Mouse (Mus musculus): ENCODE data around the gene Psmd5. TPM values are rescaled to one million over a fixed set of nuclear protein-coding genes. Genes with fewer than 3 reads are reported as not detected.

Psmd5 gene
- polyA plus RNA-seq (2016; fragmentation: Nextera tagmentation; extraction: Ambion mirVana), result 104 TPM in 2 replicates

- ATAC-seq (ENCODE audit: insufficient number of reproducible peaks, insufficient read depth, low FRiP score, low TSS enrichment, low read depth), result no peak
- Histone ChIP-seq H3K9ac (replicated peaks) (0 out of 2 replicates have a peak within 1 kb of the TSS, but pooled peaks have one; percentile 12), H3K4me3 (replicated peaks) (peak within 1 kb of the TSS; percentile 28), H3K27me3 (peaks cover 56% of the 10 kb centered on the region), H3K4me1 (replicated peaks) (peaks cover 13% of the 10 kb centered on the region), H3K9me3 (no peaks in the 10 kb centered on the region), H3K36me3 (no peaks in the 10 kb centered on the region), H3K27ac (no peak within 1 kb of the TSS), H3K4me2 (peak within 1 kb of the TSS; percentile 46)
- WGBS, result 12% methylated on average over 8 of the region's 8 CpGs
These were observed at the start of gene Psmd5 for GRCm38 (mm10) chr2:34874816-34875345. Gene Psmd5, minus strand, starts transcription at chr2:34874968.

GRCm38 (mm10) chr2:34922729-34923128 is 48.0 kb upstream of the Psmd5 start:
- H3K9me3 ChIP-seq, result no peaks in the 10 kb centered on the region
- no peak overlapping the region for H3K4me3 ChIP-seq (replicated peaks)
- 14% methylated on average over 2 of the region's 2 CpGs for WGBS
- no peak overlapping the region for H3K27ac ChIP-seq
- H3K27me3 ChIP-seq, result peaks cover 49% of the 10 kb centered on the region
- no peak overlapping the region for H3K4me2 ChIP-seq
- H3K9ac ChIP-seq (replicated peaks), result no peak overlapping the region
- H3K36me3 ChIP-seq, result no peaks in the 10 kb centered on the region
- no peak for ATAC-seq (ENCODE audit: insufficient number of reproducible peaks, insufficient read depth, low FRiP score, low TSS enrichment, low read depth)
- H3K4me1 ChIP-seq (replicated peaks), result peaks cover 14% of the 10 kb centered on the region

DNA sequence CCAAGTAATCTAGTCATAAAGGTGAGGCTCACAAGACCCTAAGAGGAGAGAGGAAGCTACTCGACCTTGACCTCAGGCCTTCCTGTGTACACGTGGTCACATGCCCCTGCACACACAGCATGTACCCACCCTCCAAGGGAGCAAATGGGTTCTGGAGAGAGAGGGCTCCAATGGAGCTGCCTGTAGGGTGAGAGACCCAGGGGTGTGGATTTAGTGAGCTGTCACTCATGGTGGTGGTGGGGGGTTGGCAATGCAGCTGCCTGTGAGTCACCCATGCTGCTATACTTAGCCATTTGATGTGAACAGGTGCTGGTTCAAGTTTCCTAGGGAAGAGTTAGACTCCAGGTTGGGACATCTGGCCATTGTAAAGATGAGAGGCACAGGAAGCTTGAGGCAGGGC is 45.4 kb upstream of the Psmd5 start:
- Histone ChIP-seq H3K27me3 (peaks cover 66% of the 10 kb centered on the region), H3K9me3 (0 out of 2 replicates have a peak, but pooled peaks cover 3% of the 10 kb centered on the region), H3K27ac (no peak overlapping the region), H3K4me1 (replicated peaks) (peaks cover 4% of the 10 kb centered on the region; the same call in 1 of the 2 replicates), H3K9ac (replicated peaks) (no peak overlapping the region), H3K4me2 (no peak overlapping the region), H3K4me3 (replicated peaks) (no peak overlapping the region), H3K36me3 (no peaks in the 10 kb centered on the region)
- WGBS, result 39% methylated on average over 2 of the region's 2 CpGs
- no peak for ATAC-seq (ENCODE audit: insufficient number of reproducible peaks, insufficient read depth, low FRiP score, low TSS enrichment, low read depth)

DNA sequence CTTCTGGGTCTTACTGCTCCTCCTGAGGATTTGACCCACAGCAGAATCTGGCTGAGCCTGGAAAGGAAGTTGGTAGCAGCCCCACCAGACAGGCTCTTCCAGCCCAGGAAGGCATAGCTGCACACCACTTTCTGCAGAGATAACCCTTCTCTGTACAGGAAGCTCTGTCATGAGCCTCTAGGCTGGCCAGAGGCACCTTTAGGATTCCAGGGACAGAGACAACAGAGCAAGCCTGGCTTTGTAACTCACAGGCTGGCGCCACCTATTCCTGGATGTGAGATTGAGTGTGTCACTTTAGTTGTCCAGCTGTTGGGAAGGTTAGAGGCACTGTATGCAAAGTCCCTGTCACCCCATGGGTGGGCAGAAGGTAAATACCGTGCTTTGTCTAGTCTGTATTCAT is 40.3 kb upstream of the Psmd5 start:
- Histone ChIP-seq H3K9ac (replicated peaks) (no peak overlapping the region), H3K4me2 (no peak overlapping the region), H3K27ac (no peak overlapping the region), H3K9me3 (0 out of 2 replicates have a peak, but pooled peaks cover 3% of the 10 kb centered on the region), H3K4me1 (replicated peaks) (peaks cover 15% of the 10 kb centered on the region), H3K36me3 (no peaks in the 10 kb centered on the region), H3K4me3 (replicated peaks) (no peak overlapping the region), H3K27me3 (peaks cover 96% of the 10 kb centered on the region)
- no peak for ATAC-seq (ENCODE audit: insufficient number of reproducible peaks, insufficient read depth, low FRiP score, low TSS enrichment, low read depth)
- 39% methylated on average over 2 of the region's 2 CpGs for WGBS

DNA sequence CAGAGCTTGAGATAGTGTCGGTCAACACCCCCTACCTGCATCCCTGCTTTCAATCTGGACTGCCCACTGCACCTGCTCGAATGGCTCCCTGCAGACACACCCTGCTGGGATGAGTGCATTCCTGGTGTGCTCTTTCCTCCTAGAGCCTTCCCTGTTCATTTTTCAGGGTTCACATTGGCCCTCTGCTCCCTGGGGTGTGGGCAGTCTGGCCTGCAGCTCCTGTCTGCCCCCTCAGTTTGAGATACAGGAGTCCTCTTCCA is 40.0 kb upstream of the Psmd5 start:
- ATAC-seq (ENCODE audit: insufficient number of reproducible peaks, insufficient read depth, low FRiP score, low TSS enrichment, low read depth), result no peak
- H3K27ac ChIP-seq, result no peak overlapping the region
- H3K36me3 ChIP-seq, result no peaks in the 10 kb centered on the region
- H3K9ac ChIP-seq (replicated peaks), result no peak overlapping the region
- H3K9me3 ChIP-seq, result 0 out of 2 replicates have a peak, but pooled peaks cover 3% of the 10 kb centered on the region
- peaks cover 96% of the 10 kb centered on the region for H3K27me3 ChIP-seq
- H3K4me1 ChIP-seq (replicated peaks), result peaks cover 15% of the 10 kb centered on the region
- no peak overlapping the region for H3K4me3 ChIP-seq (replicated peaks)
- no peak overlapping the region; the same call in 1 of the 2 replicates for H3K4me2 ChIP-seq
- WGBS, result 10% methylated on average over 2 of the region's 2 CpGs

- Histone ChIP-seq H3K36me3 (no peaks in the 10 kb centered on the region), H3K9me3 (0 out of 2 replicates have a peak, but pooled peaks cover 3% of the 10 kb centered on the region), H3K4me3 (replicated peaks) (peak overlapping the region; percentile 61), H3K27me3 (peaks cover 98% of the 10 kb centered on the region), H3K27ac (no peak overlapping the region), H3K4me2 (peak overlapping the region; percentile 97), H3K9ac (replicated peaks) (peak overlapping the region; percentile 60), H3K4me1 (replicated peaks) (peaks cover 15% of the 10 kb centered on the region)
- 4% methylated on average over 41 of the region's 50 CpGs for WGBS
- no peak for ATAC-seq (ENCODE audit: insufficient number of reproducible peaks, insufficient read depth, low FRiP score, low TSS enrichment, low read depth)
These were observed 39.5 kb upstream of the Psmd5 start for GRCm38 (mm10) chr2:34914069-34914822.

- H3K27ac ChIP-seq, result no peak within 1 kb of the TSS
- 0 out of 2 replicates have a peak, but pooled peaks cover 3% of the 10 kb centered on the region for H3K9me3 ChIP-seq
- peak within 1 kb of the TSS; percentile 97 for H3K4me2 ChIP-seq
- H3K27me3 ChIP-seq, result peaks cover 94% of the 10 kb centered on the region
- no peaks in the 10 kb centered on the region for H3K36me3 ChIP-seq
- H3K4me3 ChIP-seq (replicated peaks), result peak within 1 kb of the TSS; percentile 61
- H3K9ac ChIP-seq (replicated peaks), result peak within 1 kb of the TSS; percentile 60
- under 1% methylated on average over 59 of the region's 64 CpGs for WGBS
- peaks cover 15% of the 10 kb centered on the region for H3K4me1 ChIP-seq (replicated peaks)
- ATAC-seq (ENCODE audit: insufficient number of reproducible peaks, insufficient read depth, low FRiP score, low TSS enrichment, low read depth), result no peak
These were observed 38.7 kb upstream of the Psmd5 start, which contains the start of gene Phf19 for GRCm38 (mm10) chr2:34913218-34914068. Gene Phf19, minus strand, starts transcription at chr2:34914026.

- peak overlapping the region; percentile 61 for H3K4me3 ChIP-seq (replicated peaks)
- H3K4me1 ChIP-seq (replicated peaks), result peaks cover 15% of the 10 kb centered on the region
- H3K36me3 ChIP-seq, result no peaks in the 10 kb centered on the region
- peaks cover 90% of the 10 kb centered on the region for H3K27me3 ChIP-seq
- no peak overlapping the region; the same call in 1 of the 2 replicates for H3K9ac ChIP-seq (replicated peaks)
- 37% methylated on average over 7 of the region's 7 CpGs for WGBS
- no peak for ATAC-seq (ENCODE audit: insufficient number of reproducible peaks, insufficient read depth, low FRiP score, low TSS enrichment, low read depth)
- 0 out of 2 replicates have a peak, but pooled peaks cover 3% of the 10 kb centered on the region for H3K9me3 ChIP-seq
- no peak overlapping the region for H3K27ac ChIP-seq
- H3K4me2 ChIP-seq, result peak overlapping the region; percentile 97
These were observed 37.8 kb upstream of the Psmd5 start for GRCm38 (mm10) chr2:34912613-34913012.

GRCm38 (mm10) chr2:34911871-34912270 is 37.1 kb upstream of the Psmd5 start:
- peaks cover 15% of the 10 kb centered on the region for H3K4me1 ChIP-seq (replicated peaks)
- ATAC-seq (ENCODE audit: insufficient number of reproducible peaks, insufficient read depth, low FRiP score, low TSS enrichment, low read depth), result no peak
- H3K4me2 ChIP-seq, result no peak overlapping the region
- H3K36me3 ChIP-seq, result no peaks in the 10 kb centered on the region
- H3K27me3 ChIP-seq, result peaks cover 88% of the 10 kb centered on the region
- H3K4me3 ChIP-seq (replicated peaks), result no peak overlapping the region
- WGBS, result 84% methylated on average over 5 of the region's 5 CpGs
- H3K9ac ChIP-seq (replicated peaks), result no peak overlapping the region
- H3K27ac ChIP-seq, result no peak overlapping the region
- no peaks in the 10 kb centered on the region for H3K9me3 ChIP-seq

GRCm38 (mm10) chr2:34909719-34910118 is 35.0 kb upstream of the Psmd5 start:
- Histone ChIP-seq H3K9ac (replicated peaks) (no peak overlapping the region), H3K9me3 (no peaks in the 10 kb centered on the region), H3K36me3 (no peaks in the 10 kb centered on the region), H3K4me1 (replicated peaks) (peaks cover 20% of the 10 kb centered on the region), H3K4me2 (no peak overlapping the region), H3K27ac (no peak overlapping the region), H3K4me3 (replicated peaks) (no peak overlapping the region), H3K27me3 (peaks cover 76% of the 10 kb centered on the region)
- ATAC-seq (ENCODE audit: insufficient number of reproducible peaks, insufficient read depth, low FRiP score, low TSS enrichment, low read depth), result no peak
- 87% methylated on average over 4 of the region's 4 CpGs for WGBS

Measured in limb, embryonic 12.5 days (tissue).